Mouse (Mus musculus) heart, postnatal 14 days (tissue): ENCODE results near the gene Ankrd13a. TPM values are rescaled to one million over a fixed set of nuclear protein-coding genes. Genes with fewer than 3 reads are reported as not detected.
A peak's percentile ranks its signal among the peaks of the same experiment; 100 is the strongest.

ENCODE experiments used
- DNase-seq, 2 experiments: peaks; one replicate each; pipeline ENCODE4 v3.0.0; 2021 to 2022
- intact Hi-C: fragments of 180-260 bp; cut with DNase I; formaldehyde crosslinking; loops from one replicate; pipeline ENCODE4 v1.15.1; 2025
- total RNA-seq, 2 experiments: library from RNA; stranded (reverse); gene quantifications; 2 replicates each; pipeline ENCODE4 v1.2.3; 2021

Gene Ankrd13a
- total RNA-seq, 2 experiments from 2014 or later = 45.7 to 46.5 TPM

DNA sequence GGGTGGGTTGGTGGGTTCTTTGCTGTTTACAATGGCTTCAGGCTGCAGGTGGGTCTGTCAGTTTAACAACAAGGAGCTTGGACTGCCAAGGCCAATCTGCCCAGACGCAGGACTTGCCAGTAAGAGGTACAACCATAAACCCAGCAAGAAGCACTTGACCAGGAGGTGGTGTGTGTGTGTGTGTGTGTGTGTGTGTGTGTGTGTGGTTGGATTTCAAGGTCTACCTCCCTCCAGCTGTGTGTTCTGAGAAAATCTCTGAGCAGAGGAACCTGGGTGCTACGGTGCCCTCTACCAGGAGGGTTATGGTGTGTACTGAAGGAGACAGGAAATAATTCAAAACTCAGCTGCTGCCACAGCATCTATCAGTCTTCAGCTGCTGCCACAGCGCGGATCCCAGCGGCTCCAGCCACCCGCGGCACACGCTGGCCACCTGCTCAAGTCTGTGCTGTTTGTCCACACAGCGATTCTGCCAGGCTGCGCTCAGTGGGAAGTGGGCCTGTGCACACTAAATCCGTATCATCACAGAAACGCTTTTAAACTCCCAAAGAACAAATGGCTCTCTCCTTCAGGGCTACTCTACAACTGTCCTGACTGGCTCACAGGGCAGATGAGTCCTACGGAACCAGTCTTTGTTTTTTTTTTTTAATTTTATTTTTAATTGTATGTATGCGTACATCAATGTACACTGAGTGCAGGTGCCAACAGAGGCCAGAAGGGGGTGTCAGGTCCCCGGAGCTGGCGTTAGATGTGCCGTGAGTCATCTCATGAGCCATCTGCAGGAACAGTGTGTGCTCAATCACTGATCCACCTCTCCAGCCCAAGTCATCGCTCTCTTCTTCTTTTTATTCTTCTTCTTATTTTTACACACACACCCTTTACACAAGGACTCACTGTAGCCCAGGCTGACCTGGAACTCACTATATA lies 9.4 kb upstream of the Ankrd13a start:
- intact Hi-C loops = no loop called here
- DNase-seq = no peak

DNA sequence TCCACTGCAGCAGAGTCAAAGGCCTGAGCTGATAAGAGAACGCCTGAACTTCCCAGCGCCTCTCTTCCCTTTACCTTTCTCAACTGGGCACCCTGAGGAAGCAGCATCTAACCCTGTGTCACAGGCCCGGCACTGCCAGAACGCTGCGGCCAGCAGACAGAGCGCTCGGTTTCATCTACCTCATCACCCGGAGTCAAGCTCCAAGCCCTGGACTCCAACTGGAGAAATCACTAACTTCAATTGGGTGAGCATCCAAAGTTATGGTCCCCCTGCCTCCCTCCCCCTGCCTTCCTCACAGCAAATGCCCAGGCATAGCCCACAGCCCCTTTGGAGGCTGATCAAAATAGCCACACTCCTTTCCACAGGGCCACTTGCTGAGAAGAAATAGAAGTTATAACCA lies 7.8 kb upstream of the Ankrd13a start:
- no peak for DNase-seq
- intact Hi-C loops = no loop called here

DNA sequence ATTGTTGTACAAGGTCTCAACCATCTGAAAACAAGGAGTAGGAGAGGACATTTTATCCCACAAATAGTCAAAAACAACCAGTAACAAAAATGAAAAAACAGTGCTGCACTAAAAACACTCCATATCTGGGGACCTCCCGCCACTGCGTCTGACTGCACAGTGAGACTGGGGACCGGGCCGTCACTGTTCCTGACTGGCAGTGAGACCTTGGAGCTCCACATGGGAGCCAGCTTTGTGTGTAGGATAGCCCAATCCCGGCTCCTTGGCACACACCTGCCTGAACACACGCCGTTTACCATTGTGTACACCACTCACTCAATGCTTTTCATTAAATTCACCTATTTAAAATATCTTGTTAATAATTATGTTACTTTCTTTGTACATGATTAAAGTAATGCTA lies 7.3 kb upstream of the Ankrd13a start:
- no peak for DNase-seq
- intact Hi-C loops = no loop called here

DNA sequence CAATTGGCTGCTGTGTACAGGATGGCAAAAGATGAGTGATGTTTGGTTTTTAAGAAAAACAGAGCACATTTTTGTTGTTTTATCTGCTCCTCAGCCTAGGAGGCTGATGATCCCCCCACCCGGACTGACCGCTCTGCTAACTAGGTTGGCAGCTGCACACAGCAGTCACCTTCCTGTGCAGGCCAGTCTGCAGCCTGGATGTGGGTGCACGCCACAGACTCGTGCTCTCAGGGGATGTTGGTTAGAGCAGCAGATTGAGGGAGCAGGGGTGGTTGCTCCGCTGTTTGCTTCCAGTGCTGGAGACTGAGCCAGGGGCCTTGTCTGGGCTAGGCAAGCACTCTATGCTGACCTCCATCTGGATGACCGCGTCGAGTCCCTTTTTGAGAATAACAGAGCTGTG lies 4.7 kb upstream of the Ankrd13a start:
- no peak for DNase-seq
- intact Hi-C loops = loop anchor here (5.0 kb wide), 1 partner anchor 32 kb away; no protein-coding TSS in a partner anchor

DNA sequence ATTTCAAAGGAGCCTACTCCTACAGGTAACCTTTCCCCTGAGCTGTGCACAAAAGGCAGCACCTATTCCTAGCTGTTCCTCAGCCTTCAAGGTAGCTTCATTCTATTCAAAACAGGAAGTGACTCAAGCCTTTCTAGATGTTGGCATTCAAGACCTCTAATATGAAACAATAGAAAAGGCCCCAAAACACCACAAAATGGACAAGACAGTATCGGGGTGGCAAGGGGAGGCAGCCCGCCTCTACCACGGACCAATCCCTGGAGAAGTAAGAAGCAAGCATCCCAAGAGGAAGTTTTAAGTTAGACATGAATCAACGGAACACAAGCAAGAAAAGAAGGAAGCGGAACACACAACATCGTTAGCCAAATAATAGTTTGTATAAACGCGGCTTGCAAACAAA lies 2.7 kb upstream of the Ankrd13a start:
- intact Hi-C loops = loop anchor here (2.0 to 5.0 kb wide), 2 partner anchors 34 to 65 kb away; partner anchors contain the start of gene Tchp
- no peak for DNase-seq

DNA sequence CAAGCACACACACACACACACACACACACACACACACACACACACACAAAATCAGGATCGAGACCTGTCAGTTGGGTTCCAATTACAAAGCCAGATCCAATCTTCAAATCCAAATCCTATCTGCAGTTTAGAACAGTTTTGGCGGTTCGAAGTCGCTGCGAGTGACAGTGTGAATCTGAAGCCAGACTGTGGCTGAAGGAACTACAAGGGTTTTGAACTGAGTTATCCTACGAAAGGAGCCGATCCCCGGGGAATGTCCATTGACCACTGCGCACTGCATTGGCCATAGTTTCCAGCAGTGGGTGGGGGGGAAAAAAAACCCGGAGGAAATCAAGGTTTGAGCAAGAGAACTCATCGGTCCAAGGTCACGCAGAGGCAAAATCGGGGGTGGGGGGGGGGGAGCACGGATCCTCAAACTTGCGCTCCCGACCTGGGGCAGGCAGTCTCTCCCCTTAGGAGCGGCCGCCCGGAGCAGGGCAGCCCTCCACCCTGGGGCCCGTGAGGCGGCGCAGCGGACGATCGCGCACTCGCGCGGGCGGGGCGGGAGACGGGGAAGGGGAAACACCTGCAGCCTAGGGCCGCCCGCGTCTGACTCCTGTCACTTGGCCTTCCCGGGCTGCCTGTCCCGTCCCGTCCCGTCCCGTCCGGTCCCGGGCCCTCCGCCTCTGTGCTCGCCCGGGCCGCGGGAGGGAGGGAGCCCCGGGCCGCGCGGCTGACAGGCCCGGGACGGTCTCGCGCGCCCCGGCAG lies 1.8 kb upstream of the Ankrd13a start:
- intact Hi-C loops = loop anchor here (2.0 to 5.0 kb wide), 2 partner anchors 35 to 66 kb away; partner anchors contain the start of gene Tchp
- peak; percentile 74 to 76 for DNase-seq

DNA sequence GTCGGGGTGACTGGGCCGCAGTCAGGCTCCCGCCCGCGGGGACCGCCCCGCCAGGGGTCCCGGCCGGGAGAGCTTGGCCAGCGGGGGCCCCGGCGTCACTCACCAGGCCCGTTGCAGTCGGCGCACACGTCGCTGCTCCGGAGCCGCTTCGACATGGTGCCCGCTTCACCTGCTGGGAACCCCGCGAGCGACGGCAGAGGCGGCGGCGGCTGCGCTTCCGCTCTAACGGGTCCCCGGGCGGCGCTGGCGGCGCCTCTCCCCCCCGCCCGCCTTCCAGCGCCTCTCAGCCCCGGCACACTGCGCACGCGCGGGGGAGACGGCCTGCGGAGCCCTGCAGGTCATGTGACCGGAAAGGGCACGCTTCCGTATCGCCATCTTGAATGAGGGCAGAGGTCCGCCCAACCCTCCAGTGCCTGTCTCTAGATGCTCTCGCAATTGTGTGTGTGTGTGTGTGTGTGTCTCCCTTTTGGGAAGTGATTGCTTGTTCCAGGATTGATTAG lies 1.2 kb upstream of the Ankrd13a start:
- intact Hi-C loops = loop anchor here (2.0 to 5.0 kb wide), 2 partner anchors 36 to 66 kb away; partner anchors contain the start of gene Tchp
- DNase-seq = peak; percentile 99

DNA sequence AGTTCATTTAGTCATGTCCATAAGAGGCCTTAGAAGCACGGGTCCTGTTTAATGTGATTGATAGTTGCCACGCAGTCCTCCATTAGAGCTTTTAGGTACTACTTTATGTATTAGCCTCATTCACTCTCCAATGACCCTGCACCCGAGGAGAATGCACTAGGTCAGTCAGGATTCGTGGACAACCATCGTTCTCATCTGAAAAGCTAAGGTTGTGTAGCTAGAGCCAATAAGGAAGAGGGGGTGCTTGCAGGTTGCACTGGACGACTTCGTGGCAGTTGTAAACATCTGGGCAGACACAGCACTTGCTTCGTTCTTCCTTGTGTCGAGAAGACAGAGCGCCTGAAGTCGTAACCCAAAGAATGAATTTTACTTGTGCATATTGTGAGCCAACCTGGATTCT lies 697 bp upstream of the Ankrd13a start:
- peak in 1 of 2 experiments; percentile 35 for DNase-seq
- intact Hi-C loops = loop anchor here (2.0 to 5.0 kb wide), 3 partner anchors 31 to 67 kb away; partner anchors contain the start of gene Tchp

DNA sequence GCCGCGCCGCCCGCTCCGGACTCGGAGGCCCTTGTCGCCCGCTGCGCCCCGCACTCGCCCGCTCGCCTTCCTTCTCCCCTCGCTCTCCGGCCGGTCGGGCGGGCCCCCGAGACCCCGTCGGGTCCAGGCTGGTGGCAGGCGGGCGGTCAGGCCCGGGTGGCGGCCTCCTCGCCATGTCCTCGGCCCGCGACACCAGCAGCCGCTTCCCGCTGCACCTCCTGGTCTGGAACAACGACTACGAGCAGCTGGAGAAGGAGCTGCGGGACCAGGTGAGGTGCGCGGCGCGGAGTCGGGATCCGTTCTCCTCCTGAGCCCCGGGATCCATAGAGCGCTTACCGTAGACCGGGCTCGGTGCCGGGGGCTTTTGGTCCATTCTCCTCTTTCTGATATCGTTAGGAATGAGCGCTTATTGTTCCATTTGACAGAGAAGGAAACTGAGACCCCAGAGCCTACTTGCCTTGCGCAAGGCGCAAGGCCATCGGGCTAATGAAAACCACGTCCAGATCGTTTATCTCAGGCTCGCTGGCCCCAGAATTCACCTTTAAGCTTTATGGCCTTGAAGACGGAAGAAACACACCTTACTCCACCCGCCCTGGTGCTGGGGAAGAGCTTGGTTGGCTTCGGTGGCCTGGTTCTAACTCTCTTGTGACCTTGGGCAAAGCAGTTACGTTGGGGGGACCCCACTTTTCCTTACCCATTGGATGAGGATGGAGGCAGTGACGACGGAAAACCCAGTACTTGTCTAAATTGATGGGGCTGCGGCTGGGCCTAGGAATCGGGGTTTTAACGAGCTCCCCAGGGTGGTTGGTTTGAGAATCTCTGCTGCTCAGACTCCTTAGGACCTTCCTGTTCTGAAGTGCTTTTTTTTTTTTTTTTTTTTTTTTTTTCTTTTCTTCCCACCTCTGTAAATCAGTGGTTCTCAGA lies 841 bp downstream of the Ankrd13a start, which contains the start of gene Git2:
TSS of gene Git2 (minus strand) at position 462 of the 924 bp plus-strand sequence.
- intact Hi-C loops = loop anchor here (2.0 kb wide), 1 partner anchor 29 kb away; no protein-coding TSS in a partner anchor
- DNase-seq = no peak

DNA sequence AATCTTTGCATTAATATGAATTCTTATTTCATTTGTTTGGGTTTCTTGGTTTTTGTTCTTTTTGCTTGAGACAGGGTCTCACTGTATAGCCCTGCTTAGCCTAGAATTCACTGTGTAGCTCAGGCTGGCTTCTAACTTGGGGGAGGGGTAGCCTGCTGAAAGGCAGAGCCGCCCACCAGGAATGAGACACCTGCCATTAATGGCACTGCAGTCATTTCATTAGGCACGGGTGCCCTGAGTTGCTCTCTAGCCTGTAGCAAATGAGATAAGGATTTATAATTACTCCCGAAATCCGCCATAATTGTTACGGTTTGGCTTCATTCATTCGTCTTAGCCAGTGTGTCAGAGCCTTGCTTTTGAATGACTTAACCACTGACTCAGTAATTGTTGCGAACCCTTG lies 1.7 kb downstream of the Ankrd13a start:
- intact Hi-C loops = no loop called here
- no peak for DNase-seq

DNA sequence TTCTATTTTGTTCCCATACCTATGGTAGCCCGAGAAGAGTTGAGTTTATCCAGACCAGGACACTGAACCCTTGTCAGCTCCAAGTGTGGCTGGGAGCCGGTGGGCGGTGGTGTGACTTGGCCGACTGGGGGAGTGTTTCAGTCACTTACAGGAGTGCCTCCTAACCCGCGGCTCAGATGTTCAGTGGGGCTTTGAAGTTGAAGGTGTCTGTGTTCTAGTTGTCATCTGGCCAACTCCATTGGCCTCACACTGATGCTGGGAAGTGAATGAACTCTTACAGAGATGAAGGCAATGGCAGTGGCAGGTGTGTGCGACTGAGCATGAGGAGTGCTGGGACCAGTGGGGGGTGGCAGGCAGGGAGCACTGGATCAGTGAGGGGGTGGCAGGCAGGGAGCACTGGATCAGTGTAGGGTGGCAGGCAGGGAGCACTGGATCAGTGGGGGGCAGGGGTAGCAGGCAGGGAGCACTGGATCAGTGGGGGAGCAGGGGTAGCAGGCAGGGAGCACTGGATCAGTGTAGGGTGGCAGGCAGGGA lies 5.5 kb downstream of the Ankrd13a start:
- no peak for DNase-seq
- intact Hi-C loops = no loop called here

DNA sequence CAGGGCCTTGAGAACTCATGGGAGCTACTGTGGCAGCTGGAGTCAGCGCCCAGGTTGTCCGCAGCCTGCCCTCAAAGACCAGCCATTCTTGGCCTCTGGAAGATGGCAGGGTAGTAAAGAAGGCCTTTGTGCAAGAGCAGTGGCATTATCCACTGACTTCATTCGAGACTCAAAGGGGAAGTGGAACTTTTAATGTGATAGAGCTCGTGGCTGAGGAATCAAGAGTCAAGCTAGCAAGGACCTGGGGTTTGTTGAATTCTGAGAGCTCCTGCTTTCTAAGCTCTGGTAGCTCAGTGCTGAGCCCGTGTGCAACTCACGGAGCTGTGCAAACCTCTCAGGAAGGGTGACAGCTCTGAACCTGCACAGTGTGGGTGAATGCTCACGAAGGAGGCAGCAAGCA lies 6.4 kb downstream of the Ankrd13a start:
- intact Hi-C loops = no loop called here
- no peak for DNase-seq

DNA sequence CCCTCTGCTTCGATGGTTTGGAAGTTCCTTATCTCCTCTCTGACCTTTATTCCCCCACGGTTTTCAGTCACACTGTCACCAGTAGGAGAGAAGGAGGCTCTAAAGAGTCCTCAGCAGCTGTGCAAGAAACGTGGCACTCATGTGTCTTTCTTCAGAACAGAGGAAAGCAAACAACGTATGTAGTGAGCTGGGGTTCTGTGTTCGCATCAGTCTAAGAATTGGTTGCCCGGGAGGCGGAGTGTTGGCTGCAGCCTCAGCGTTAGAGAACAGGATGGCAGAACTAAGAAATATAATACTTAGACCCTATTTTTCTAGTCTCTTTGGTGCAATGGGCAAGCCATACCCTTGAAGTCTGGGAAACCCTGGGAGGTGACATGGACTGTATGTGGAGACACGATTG lies 8.5 kb downstream of the Ankrd13a start:
- intact Hi-C loops = no loop called here
- no peak for DNase-seq

DNA sequence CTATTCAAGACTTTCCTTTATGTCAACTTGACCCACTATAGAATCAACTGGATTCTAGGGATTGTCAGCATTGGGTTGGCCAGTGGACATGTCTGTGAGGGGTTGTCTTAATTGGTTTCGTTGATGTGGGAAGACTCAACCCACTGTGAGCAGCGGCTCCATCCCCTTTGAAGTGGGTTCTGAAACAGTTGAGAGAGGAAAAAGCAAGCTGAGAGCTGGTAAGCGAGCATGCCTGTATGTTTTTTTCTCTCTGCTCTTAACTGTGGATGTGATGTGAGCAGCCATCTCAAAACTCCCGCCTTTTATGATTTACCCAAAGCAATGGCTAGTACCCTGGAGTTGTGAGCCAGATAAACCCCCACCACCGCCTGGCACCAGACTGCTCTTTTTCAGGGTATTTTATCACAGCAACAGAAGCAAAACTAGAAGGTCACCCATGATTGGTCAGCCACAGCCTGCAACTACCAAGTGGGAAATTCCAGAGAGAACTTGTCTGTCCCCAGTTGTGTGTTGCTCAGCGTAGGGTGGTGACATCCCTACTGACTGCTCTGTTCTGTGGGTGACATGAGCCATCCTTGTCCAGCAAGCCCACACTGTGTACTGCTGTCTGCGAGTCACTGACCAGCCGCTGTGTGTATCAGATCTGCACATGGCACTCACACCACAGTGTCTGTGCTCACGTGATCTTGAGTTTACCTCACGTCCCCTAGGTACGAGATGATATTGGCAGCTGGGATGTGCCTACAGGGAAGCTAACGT lies 9.1 kb downstream of the Ankrd13a start:
- no peak for DNase-seq
- intact Hi-C loops = no loop called here

DNA sequence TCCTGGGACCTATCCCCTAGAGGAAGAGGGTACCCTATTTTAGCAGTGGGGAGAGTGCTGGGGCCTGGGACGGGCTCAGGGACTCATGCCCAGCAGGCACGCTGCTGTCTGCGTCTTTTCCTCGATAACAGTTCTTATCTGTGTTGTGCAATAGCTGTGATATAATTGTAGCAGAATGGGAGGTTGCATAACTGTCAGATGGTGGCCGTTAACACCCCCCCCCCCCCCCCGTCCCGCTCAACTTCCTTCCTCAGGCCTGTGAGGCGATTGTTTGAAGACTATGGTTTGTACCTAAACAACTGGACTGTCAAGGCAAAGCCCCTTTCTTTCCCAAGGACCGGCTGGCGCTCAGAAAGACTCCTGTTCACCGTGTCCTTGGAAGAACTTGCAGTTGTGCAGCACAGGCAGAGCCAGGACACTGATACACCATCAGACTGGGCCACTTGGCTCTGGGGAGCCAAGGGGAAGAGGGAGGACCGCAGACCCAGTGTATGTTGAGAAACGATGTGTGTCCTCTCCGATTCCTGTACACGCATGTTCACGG lies 10.2 kb downstream of the Ankrd13a start:
- intact Hi-C loops = no loop called here
- peak; percentile 45 to 58 for DNase-seq

DNA sequence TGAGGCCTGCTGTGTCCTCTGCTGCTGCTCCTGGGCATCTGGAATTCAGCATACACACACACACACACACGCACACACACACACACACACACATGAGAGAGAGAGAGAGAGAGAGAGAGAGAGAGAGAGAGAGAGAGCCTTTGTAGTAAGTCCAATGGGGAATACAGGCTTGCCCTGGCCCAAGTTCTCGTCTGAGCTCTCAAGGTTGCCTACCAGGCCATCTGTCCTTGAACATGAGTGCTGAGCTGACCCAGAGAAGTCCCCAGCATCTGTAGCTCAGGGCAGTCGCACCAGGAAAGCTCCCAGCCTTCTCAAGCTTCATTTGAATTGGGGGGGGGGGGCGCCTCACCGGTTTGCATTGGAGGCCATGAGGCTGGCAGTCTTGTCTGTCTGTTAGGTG lies 10.7 kb downstream of the Ankrd13a start:
- intact Hi-C loops = no loop called here
- DNase-seq = no peak

DNA sequence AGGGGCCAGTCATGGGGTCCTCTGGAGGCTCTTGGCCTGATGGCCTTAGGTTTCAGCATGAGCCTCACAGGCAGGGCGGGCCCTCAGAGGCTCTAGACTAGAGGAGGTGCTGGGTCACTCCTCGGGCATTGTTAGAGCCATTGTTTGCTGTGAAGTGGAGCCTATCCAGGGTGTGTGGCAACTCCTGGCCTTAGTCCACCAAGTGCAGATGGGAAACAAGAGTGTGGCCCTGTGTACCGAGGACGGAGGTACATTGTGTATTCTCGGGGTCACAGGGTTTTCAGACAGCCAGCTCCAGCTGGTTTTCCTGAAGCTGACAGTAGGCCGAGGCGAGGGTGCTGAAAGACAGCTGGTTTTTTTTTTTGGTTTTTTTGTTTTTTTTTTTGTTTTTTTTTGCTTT lies 18.8 kb downstream of the Ankrd13a start:
- intact Hi-C loops = no loop called here
- no peak for DNase-seq

DNA sequence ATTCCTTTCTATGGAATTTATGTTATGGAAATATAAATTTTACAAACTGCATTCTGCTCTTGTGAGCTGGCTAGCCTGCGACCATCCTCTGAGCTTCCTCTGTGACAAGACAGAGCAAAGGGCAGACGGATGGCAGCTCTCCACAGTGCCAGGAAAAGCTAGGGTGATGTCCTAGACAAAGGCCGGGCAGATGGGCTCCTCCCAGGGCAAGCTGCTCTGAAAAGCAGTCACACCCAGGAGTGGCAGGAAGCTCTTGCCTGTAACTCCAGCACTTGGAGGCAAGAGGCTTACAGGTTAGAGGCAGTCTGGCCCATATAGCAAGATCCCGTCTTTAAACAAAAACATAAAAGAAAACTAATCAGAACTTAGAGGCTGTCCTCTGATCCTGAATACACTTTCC lies 20.1 kb downstream of the Ankrd13a start:
- intact Hi-C loops = no loop called here
- no peak for DNase-seq

DNA sequence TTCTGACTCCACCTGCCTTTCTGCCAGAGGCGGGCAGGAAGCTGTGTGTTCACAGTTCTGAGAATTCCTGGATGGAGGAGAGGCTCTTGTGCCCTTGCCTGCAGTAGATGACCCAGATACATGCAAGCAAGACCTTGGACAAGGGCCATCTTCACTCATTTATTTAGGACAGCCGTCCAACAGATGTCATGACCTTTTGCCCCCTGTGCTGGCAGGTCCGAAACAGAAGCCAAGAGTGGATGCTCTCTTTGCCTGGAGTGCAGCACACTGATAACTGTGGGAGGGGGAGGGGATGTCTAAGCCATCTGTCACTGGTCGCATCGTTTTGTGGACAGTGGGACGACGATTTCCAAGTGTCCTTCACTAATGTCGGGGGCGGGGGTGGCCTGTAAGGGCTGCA lies 20.8 kb downstream of the Ankrd13a start:
- intact Hi-C loops = no loop called here
- no peak for DNase-seq
